Mouse (Mus musculus) mouse trophoblast stem cell (cell line): Measurements from ENCODE around the gene Cmtm6.

Experiments
- in situ Hi-C, 2 experiments: fragments of 300-500 bp; cut with MseI, MboI; formaldehyde crosslinking; loops; 2 replicates in 1 of 2; 3 replicates in 1 of 2; pipeline ENCODE4 v1.15.1; 2025

The Cmtm6 gene

GRCm38 (mm10) chr9:114770224-114770623 lies 39.3 kb downstream of the Cmtm6 start:
- in situ Hi-C loops: no loop called here

GRCm38 (mm10) chr9:114771565-114771964 lies 40.6 kb downstream of the Cmtm6 start:
- in situ Hi-C loops: no loop called here

GRCm38 (mm10) chr9:114774629-114775028 lies 43.7 kb downstream of the Cmtm6 start:
- in situ Hi-C loops: no loop called here

GRCm38 (mm10) chr9:114775272-114775671 lies 44.4 kb downstream of the Cmtm6 start:
- in situ Hi-C loops: no loop called here

GRCm38 (mm10) chr9:114776361-114776760 lies 45.4 kb downstream of the Cmtm6 start:
- in situ Hi-C loops: no loop called here

GRCm38 (mm10) chr9:114777178-114778046 lies 46.5 kb downstream of the Cmtm6 start:
- in situ Hi-C loops: no loop called here

GRCm38 (mm10) chr9:114778047-114778390 lies 47.1 kb downstream of the Cmtm6 start:
- in situ Hi-C loops: no loop called here

GRCm38 (mm10) chr9:114778877-114779276 lies 48.0 kb downstream of the Cmtm6 start:
- in situ Hi-C loops: no loop called here

GRCm38 (mm10) chr9:114779984-114780745 lies 49.2 kb downstream of the Cmtm6 start:
- in situ Hi-C loops: no loop called here

- in situ Hi-C loops: no loop called here
Observed at GRCm38 (mm10) chr9:114780746-114781525, 50.0 kb downstream of the Cmtm6 start.

GRCm38 (mm10) chr9:114781526-114782212 lies 50.8 kb downstream of the Cmtm6 start, which contains the start of gene Cmtm7:
Cmtm7 (minus strand) TSS chr9:114781856.
- in situ Hi-C loops: no loop called here

GRCm38 (mm10) chr9:114785432-114786125 lies 54.7 kb downstream of the Cmtm6 start:
- in situ Hi-C loops: no loop called here

- in situ Hi-C loops: no loop called here
Observed at GRCm38 (mm10) chr9:114787134-114787533, 56.2 kb downstream of the Cmtm6 start.

- in situ Hi-C loops: no loop called here
Observed at GRCm38 (mm10) chr9:114787716-114788115, 56.8 kb downstream of the Cmtm6 start.

GRCm38 (mm10) chr9:114788697-114789096 lies 57.8 kb downstream of the Cmtm6 start:
- in situ Hi-C loops: no loop called here

- in situ Hi-C loops: no loop called here
Observed at GRCm38 (mm10) chr9:114789557-114789956, 58.6 kb downstream of the Cmtm6 start.

GRCm38 (mm10) chr9:114789989-114790388 lies 59.1 kb downstream of the Cmtm6 start:
- in situ Hi-C loops: no loop called here

- in situ Hi-C loops: no loop called here
Observed at GRCm38 (mm10) chr9:114793764-114794295, 62.9 kb downstream of the Cmtm6 start.

GRCm38 (mm10) chr9:114794491-114794890 lies 63.6 kb downstream of the Cmtm6 start:
- in situ Hi-C loops: no loop called here

GRCm38 (mm10) chr9:114796473-114797050 lies 65.6 kb downstream of the Cmtm6 start:
- in situ Hi-C loops: no loop called here
